Mouse (Mus musculus) heart, postnatal 0 days (tissue): ENCODE measurements around the gene Gprc5c.

Experiments
- CTCF ChIP-seq: IDR thresholded peaks from 2 replicates; pipeline ENCODE4 v1.5.1; 2016; ENCODE audit warnings: antibody characterized with exemption, control low read depth, low read depth
- EP300 ChIP-seq: IDR thresholded peaks from 2 replicates; pipeline ENCODE4 v1.6.1; 2016; ENCODE audit warnings: antibody characterized with exemption, low read depth

- no peak for TF ChIP-seq CTCF
- no peak for TF ChIP-seq EP300
Observed at GRCm38 (mm10) chr11:114802540-114803267, 48.2 kb upstream of the Gprc5c start.
